Mouse (Mus musculus) kidney, embryonic 15.5 days (tissue): ENCODE measurements around the gene Smim24. TPM values are rescaled to one million over a fixed set of nuclear protein-coding genes. Genes with fewer than 3 reads are reported as not detected.
A peak's percentile ranks its signal among the peaks of the same experiment; 100 is the strongest.

Experiments used
- ATAC-seq: fragments of 200-750 bp; cut with Nextera tagmentation; replicated peaks from 2 replicates; pipeline ENCODE4 v1.8.0; 2017; ENCODE audit warnings: moderate TSS enrichment; ENCODE audit not compliant: low FRiP score
- H3K27ac ChIP-seq: fragments of 300-500 bp; sonication (generic); 2 replicates; pipeline ENCODE4 v1.5.1; 2015; ENCODE audit warnings: mild to moderate bottlenecking, inconsistent platforms
- H3K27me3 ChIP-seq: fragments of 300-500 bp; sonication (generic); 2 replicates; pipeline ENCODE4 v1.6.1; 2015; ENCODE audit warnings: inconsistent platforms
- H3K36me3 ChIP-seq: fragments of 300-500 bp; sonication (generic); 2 replicates; pipeline ENCODE4 v1.6.1; 2015; ENCODE audit warnings: inconsistent platforms
- H3K4me1 ChIP-seq: fragments of 300-500 bp; sonication (generic); 2 replicates; pipeline ENCODE4 v1.6.1; 2015; ENCODE audit warnings: inconsistent platforms
- H3K4me2 ChIP-seq: fragments of 300-500 bp; sonication (generic); 2 replicates; pipeline ENCODE4 v1.6.1; 2015; ENCODE audit warnings: moderate library complexity, mild to moderate bottlenecking, inconsistent platforms
- H3K4me3 ChIP-seq: fragments of 300-500 bp; sonication (generic); replicated peaks from 2 replicates; pipeline ENCODE4 v1.5.1; 2015; ENCODE audit warnings: mild to moderate bottlenecking, inconsistent platforms
- H3K9ac ChIP-seq: fragments of 300-500 bp; sonication (generic); 2 replicates; pipeline ENCODE4 v1.6.1; 2015; ENCODE audit warnings: mild to moderate bottlenecking, inconsistent platforms
- H3K9me3 ChIP-seq: fragments of 300-500 bp; sonication (generic); replicated peaks from 2 replicates; pipeline ENCODE4 v1.6.1; 2016; ENCODE audit warnings: inconsistent platforms
- WGBS: fragments of 180-500 bp; shearing (Covaris S2); methylation state at CpG from one replicate; pipeline ENCODE4 v1.1.7; 2015; ENCODE audit warnings: mixed read lengths; 5-methylcytosine and 5-hydroxymethylcytosine counted together
- polyA plus RNA-seq: library from polyadenylated mRNA; unstranded; fragments of >200 nt; fragmentation: Nextera tagmentation; extraction: Ambion mirVana; gene quantifications from 2 replicates; pipeline ENCODE4 v1.2.1, GENCODE M21; 2015

Smim24 gene
- polyA plus RNA-seq, 1 experiment from 2014 or later: 26.0 TPM

DNA sequence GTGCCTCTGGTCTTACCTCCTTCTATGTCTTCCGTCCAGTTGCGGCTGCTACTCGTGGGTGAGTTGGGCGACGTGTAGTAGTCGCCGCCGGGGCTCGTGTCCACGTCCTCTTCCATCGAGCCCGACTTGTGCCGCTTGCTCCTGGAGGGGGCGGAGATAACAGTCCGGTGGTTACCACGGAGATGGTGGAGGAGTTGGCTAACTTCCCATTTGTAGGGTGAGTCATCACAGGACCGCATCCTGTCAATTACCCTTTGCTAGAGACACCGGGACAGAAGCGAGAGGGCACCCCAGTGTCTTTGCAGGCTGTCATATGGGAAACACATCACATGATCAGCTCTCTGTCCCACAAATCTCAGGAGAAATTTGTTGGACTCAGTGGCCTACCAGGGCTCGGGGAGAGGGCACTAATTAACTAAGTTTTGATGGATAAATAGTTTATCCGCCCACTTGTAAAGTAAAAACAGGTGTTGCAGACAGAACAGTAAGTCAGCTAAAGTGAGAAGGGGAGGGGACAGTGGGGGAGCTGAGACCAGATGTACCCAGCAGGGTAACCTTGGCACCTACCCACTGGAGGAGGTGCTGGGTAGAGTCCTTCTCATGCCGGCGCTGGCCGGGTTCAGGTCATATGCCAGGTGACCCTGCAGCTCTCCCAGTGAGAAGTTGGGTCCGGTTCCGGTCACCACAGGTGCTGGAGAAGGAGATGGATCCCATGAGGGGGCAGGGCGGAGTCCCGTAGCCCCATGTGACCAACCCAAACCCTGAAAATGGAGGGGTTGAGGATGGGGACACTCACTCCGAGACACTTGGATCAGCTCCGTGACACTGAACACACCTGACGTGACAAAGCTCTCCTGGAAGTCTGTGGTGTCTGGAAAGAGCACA, 14.9 kb downstream of the Smim24 start:
- H3K36me3 ChIP-seq: peaks cover 57% of the 10 kb centered on the region
- no peaks in the 10 kb centered on the region for H3K27me3 ChIP-seq
- peak overlapping the region; percentile 23 for H3K4me3 ChIP-seq
- H3K4me2 ChIP-seq: peak overlapping the region; percentile 48
- no peak overlapping the region for H3K9ac ChIP-seq
- ATAC-seq: no peak; the same call in 1 of the 2 replicates
- no peaks in the 10 kb centered on the region for H3K9me3 ChIP-seq
- peak overlapping the region; percentile 84 for H3K27ac ChIP-seq
- WGBS: 25% methylated on average over 31 of the region's 31 CpGs
- H3K4me1 ChIP-seq: peaks cover 92% of the 10 kb centered on the region

DNA sequence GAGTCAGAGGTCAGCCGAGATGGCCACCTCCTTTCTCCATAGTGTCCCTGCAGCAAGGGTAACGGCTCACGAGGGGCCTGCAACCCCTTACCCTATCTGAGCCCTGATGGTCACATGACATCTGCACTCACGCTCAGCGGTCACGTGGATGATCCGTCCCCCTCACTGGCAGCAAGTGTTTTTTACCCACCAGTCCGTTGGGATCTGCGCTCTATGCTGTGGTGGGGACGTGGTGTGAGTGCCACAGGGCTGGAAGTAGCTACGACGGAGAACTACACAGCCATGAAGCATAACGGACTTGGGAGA, 15.5 kb downstream of the Smim24 start:
- ATAC-seq: no peak
- peak overlapping the region; percentile 37 for H3K4me2 ChIP-seq
- no peaks in the 10 kb centered on the region for H3K9me3 ChIP-seq
- H3K4me1 ChIP-seq: peaks cover 92% of the 10 kb centered on the region
- 57% methylated on average over 13 of the region's 13 CpGs for WGBS
- no peak overlapping the region for H3K9ac ChIP-seq
- H3K27ac ChIP-seq: peak overlapping the region; percentile 84
- H3K27me3 ChIP-seq: no peaks in the 10 kb centered on the region
- no peak overlapping the region for H3K4me3 ChIP-seq
- H3K36me3 ChIP-seq: peaks cover 60% of the 10 kb centered on the region

DNA sequence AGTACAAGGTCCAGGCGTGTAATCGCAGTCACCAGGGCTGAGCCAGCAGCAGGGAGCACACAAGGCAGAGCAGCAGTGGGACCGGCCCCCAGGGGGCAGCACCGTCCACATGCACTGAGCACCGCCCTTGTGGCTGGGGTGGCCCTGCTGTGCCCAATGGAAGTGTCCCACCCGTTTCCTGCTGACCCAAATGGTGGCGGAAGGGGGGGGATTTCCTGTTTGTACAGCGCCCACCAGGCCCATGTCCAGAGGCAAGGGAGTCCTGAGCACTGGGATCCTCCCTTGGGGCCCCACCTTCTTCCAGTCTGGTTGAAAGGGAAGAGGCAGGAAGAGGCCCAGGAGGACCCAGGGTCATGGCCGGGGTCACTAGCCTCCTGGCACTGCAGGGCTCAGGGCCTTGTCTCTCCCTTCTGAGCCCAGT, 16.0 kb downstream of the Smim24 start:
- WGBS: 21% methylated on average over 9 of the region's 9 CpGs
- peak overlapping the region; percentile 84 for H3K27ac ChIP-seq

DNA sequence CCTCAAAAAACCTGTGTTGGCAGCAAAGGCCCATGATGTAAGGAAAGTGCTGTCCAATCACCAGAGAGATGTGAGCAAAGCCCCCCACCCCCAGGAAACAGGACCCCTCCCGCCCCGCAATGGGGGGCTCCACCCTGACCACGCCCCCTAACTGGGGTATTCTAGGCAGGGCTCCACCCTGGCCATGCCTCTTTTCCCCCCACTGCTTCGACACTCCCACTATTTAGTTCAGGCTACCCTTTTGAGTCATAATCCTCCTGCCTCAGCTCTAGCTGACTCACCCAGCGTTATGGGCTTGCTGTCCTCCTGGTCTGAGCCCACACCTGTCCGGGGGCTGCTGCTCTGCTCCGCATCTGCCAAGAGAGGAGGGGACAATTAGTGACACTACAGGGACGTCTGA, 16.5 kb downstream of the Smim24 start:
- Histone ChIP-seq H3K27me3 (no peaks in the 10 kb centered on the region), H3K4me1 (peaks cover 92% of the 10 kb centered on the region), H3K9me3 (no peaks in the 10 kb centered on the region), H3K4me2 (peak overlapping the region; percentile 37), H3K4me3 (peak overlapping the region; percentile 10; the same call in 1 of the 2 replicates), H3K27ac (peak overlapping the region; percentile 84), H3K36me3 (peaks cover 52% of the 10 kb centered on the region), H3K9ac (0 out of 2 replicates have a peak overlapping the region, but pooled peaks have one; percentile 8)
- ATAC-seq: no peak
- 22% methylated on average over 8 of the region's 8 CpGs for WGBS

More for the DNA sequence above, 16.0 kb downstream of the Smim24 start:
- Histone ChIP-seq H3K4me1 (peaks cover 92% of the 10 kb centered on the region), H3K9ac (0 out of 2 replicates have a peak overlapping the region, but pooled peaks have one; percentile 8), H3K4me2 (peak overlapping the region; percentile 37; the same call in 1 of the 2 replicates), H3K36me3 (peaks cover 57% of the 10 kb centered on the region), H3K9me3 (no peaks in the 10 kb centered on the region), H3K27me3 (no peaks in the 10 kb centered on the region), H3K4me3 (no peak overlapping the region)
- peak; percentile 34 for ATAC-seq

DNA sequence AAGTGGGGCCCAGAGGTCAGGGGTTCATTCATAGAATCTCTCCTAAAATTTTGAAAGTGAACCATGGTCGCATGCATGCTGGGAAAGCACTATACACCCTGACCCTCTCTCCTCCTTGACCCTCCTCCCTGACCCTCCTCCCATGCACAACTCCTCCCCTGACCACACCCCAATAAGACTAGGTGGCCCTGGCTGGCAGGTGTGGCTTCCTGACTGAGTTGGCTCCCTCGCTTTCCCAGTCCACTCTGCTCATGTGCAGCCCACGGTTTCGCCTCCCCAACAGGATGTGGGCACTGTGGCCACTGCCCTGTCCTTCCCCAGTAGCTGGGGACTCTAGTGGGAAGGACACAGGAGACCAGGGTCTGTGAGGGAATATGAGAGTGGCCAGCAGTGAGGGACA, 17.5 kb downstream of the Smim24 start:
- Histone ChIP-seq H3K4me1 (peaks cover 95% of the 10 kb centered on the region), H3K4me3 (no peak overlapping the region), H3K9ac (no peak overlapping the region), H3K4me2 (peak overlapping the region; percentile 37), H3K27ac (peak overlapping the region; percentile 84), H3K36me3 (peaks cover 43% of the 10 kb centered on the region), H3K27me3 (no peaks in the 10 kb centered on the region), H3K9me3 (no peaks in the 10 kb centered on the region)
- 59% methylated on average over 4 of the region's 4 CpGs for WGBS
- no peak for ATAC-seq

DNA sequence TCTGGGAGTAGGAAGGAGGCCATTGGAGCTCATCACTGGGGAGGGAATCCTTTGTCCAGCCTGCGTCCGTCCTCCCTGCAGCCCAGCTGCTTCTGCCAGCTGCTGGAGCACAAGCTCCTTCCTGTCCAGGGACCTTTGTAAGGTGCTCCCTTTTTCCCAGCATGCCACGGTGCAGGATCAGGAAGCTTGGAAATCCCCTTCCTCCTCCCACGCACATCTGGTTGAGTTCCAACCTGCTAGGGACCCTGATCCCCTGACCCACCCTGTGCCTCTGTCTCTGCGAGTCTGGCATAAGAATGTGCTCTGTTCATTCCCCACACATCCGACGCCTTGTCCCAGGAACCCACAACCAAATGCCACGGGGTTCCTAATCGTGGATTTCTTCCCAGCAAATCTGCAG, 18.1 kb downstream of the Smim24 start:
- H3K9ac ChIP-seq: no peak overlapping the region
- no peaks in the 10 kb centered on the region for H3K9me3 ChIP-seq
- H3K36me3 ChIP-seq: peaks cover 37% of the 10 kb centered on the region
- no peak for ATAC-seq
- 49% methylated on average over 9 of the region's 9 CpGs for WGBS
- H3K27ac ChIP-seq: peak overlapping the region; percentile 84
- H3K4me2 ChIP-seq: peak overlapping the region; percentile 37
- no peak overlapping the region for H3K4me3 ChIP-seq
- H3K4me1 ChIP-seq: peaks cover 97% of the 10 kb centered on the region
- H3K27me3 ChIP-seq: no peaks in the 10 kb centered on the region

DNA sequence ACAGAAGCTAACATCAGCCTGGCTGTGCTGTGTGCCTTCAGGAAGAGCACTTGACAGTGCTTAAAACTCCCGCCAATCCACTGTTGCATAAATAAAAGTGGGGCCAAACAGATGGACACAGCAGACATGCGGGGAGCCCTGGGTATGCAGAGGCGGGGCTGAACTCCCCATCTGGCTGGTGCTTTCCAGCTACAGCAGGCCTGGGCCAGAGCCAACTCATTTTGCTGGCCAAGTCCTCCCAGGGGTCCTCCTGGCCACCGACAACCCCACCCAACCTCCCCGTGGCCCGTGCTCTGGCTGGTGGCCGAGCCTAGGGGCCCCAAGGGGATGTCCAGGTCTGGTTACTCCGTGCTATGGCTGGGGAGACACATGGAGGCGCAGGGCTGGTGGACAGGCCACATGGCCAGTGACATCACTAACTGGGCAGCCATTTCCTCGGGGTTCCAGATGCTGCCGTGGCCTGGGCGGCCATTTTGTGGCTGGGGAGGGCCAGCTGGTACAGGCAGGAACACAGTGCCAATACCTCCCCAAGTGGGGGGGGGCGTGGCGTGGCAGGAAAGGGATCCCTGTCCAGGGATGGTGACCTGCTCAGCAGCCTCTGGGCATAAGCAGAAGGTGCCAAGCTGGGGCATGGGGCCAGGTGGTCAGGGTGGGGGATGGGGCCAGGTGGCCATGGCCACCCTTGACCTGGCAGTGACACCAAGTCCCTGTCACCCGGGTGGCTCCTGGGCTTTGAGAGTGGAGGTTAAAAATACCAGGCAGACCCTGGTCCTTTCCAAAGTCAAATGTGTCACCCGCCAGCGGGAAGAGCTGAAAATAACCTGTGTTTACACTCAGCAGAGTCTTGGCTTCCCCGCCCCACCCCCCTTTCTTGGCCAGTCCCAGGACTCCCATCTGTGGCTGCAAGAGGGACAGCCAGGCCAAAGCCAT, 18.9 kb downstream of the Smim24 start:
- no peak for ATAC-seq
- no peak overlapping the region for H3K4me3 ChIP-seq

DNA sequence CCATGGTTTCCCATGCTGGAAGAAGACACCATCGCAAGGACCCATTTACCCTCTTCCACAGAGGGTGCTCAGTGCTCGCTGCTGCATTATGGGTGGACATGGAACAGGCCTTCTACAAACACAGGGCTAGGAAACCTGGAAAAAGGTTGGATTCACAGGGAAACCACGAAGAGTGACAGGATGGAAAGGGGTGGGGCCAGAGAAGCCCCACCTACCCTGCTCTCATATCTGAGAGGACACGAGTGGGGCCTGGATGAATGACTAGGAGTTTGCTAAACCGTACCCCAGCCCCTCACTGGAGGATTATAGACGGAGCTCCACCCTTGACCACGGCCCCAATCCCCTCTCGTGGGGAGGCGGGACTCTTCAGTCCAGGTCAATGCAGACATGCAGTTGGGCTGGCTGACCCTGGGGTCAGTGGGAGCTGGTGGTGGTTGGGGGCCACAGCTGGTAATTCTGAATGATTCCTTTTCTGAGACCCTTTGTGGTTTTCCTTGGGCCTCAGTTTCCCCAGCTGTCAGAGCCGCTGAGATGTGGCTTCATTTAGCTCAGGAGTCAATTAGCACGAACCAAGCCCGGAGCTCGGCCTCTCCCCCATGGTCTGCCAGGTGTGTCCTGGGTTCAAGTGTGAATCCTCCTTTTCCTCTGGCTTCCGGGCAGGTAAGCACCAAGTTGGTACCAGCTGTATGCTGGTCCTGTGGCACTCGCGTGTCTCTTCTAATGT, 19.9 kb downstream of the Smim24 start:
- Histone ChIP-seq H3K9ac (no peak overlapping the region), H3K4me2 (no peak overlapping the region)
- no peak for ATAC-seq

More for the DNA sequence above, 18.9 kb downstream of the Smim24 start:
- peaks cover 100% of the 10 kb centered on the region for H3K4me1 ChIP-seq
- H3K36me3 ChIP-seq: peaks cover 29% of the 10 kb centered on the region
- H3K9ac ChIP-seq: no peak overlapping the region
- H3K27me3 ChIP-seq: no peaks in the 10 kb centered on the region
- 0 out of 2 replicates have a peak overlapping the region, but pooled peaks have one; percentile 15 for H3K4me2 ChIP-seq
- WGBS: 56% methylated on average over 18 of the region's 18 CpGs
- H3K9me3 ChIP-seq: no peaks in the 10 kb centered on the region
- peak overlapping the region; percentile 84 for H3K27ac ChIP-seq

DNA sequence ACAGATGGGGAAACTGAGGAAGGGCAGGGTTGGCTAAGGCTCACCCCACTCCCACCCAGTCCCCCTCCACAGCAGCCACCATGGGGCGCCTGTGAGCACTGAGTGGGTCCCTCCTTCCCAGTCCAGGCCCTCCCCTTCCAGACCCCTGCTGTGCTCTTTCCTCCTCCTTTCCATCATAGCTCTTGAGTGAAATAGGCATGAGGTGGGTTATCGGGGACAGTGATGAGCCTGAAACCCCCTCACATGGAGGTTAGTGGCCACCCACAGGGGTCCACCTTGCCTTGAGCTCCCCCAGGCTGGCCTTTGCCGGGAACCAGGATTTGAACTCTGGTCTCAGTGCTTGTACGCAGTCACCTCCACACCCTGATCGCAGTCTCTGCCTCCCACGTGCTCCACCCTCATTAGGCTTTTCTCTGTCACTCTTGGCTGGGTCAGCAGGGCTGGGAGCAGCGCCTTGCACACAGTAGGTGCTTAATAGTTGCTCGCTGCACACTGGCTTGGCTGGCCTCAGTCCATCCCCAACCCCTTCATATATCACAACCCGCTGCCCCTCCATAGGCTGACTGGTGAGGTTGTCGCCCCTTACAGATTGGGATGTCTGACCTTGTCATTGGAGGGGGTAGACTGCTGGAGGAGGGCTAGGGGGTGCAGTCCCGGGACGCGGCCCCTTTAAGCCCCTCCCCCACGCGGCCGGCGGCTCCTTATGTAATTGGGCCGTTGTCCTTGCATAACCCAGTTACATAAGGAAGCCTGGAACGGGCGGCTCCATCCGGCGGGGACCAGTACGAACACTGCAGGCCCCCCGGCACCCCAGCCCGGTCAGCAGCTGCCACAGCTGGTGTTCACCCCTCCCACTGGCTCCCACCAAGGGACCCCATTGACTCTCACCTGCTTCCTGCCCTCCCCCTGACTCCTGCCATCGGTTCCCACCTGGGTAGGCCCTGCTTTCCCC, 20.7 kb downstream of the Smim24 start:
- peak overlapping the region; percentile 46 for H3K4me2 ChIP-seq
- H3K4me1 ChIP-seq: peaks cover 100% of the 10 kb centered on the region
- peak overlapping the region; percentile 84 for H3K27ac ChIP-seq
- peak overlapping the region; percentile 20 for H3K4me3 ChIP-seq
- 31% methylated on average over 26 of the region's 26 CpGs for WGBS
- no peaks in the 10 kb centered on the region for H3K9me3 ChIP-seq
- H3K9ac ChIP-seq: 0 out of 2 replicates have a peak overlapping the region, but pooled peaks have one; percentile 15
- peak; percentile 16; the same call in 1 of the 2 replicates for ATAC-seq
- H3K27me3 ChIP-seq: no peaks in the 10 kb centered on the region
- peaks cover 14% of the 10 kb centered on the region for H3K36me3 ChIP-seq

More for the DNA sequence above, 19.9 kb downstream of the Smim24 start:
- Histone ChIP-seq H3K4me3 (no peak overlapping the region), H3K9me3 (no peaks in the 10 kb centered on the region), H3K36me3 (peaks cover 22% of the 10 kb centered on the region), H3K4me1 (peaks cover 100% of the 10 kb centered on the region), H3K27me3 (no peaks in the 10 kb centered on the region), H3K27ac (peak overlapping the region; percentile 84)
- WGBS: 80% methylated on average over 16 of the region's 16 CpGs

DNA sequence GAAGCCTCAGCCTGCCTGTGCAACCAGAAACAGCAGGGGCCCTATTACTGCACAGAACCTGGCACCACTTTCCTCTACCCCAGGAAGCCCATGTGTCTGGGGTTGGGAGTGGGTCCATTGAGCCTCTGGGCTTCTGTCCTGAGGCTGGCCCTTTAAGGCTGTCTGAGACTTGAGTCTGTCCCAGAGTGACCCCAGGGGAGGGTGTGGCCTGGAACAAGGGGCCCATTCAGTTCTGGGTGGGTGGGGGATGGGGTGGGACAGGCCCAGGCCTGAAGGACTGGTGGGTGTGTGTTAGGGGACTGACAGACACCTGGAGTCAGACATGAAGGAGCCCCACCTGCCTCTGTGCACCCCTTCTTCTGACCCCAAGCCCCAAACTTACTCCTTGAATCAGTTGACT, 21.8 kb downstream of the Smim24 start:
- Histone ChIP-seq H3K9ac (no peak overlapping the region), H3K4me3 (no peak overlapping the region), H3K4me1 (peaks cover 100% of the 10 kb centered on the region), H3K36me3 (peaks cover 19% of the 10 kb centered on the region), H3K27me3 (no peaks in the 10 kb centered on the region), H3K4me2 (no peak overlapping the region), H3K9me3 (no peaks in the 10 kb centered on the region), H3K27ac (peak overlapping the region; percentile 84; the same call in 1 of the 2 replicates)
- ATAC-seq: no peak
